Comparison of ENCODE assay signal across 7 mouse cellular contexts in the genomic region with DNA sequence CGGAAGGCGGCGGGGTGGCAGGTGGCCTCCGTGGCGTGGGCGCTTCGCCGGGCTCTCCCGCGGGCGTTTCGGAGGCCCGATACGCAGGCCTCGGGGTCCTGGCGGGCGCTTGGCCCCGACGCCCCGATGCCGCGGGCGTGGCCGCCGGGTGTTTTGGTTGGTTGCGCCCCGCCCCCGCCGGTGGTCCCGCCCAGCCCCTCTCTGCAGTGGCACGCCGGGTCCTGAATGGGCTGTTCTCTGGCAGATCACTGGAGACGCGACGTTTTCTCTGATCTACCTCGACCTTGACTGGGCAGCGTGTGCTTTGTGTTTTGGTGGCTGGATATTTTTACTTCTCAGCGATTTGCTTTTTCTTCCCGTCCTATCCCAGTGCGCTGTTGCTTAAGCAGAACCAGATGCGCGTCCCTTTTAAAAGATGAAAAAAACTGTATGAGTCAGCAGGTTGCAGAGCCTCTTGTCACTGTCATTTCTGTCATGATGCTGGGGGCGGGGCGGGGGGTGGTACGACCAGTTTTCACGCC. TPM values are rescaled to one million over a fixed set of nuclear protein-coding genes. Genes with fewer than 3 reads are reported as not detected.
A peak's percentile ranks its signal among the peaks of the same experiment; 100 is the strongest.
DNase-seq lines count a peak whose midpoint lies in the region; ATAC-seq and TF ChIP-seq lines count a peak whose summit lies in the region.

No protein-coding gene starts in this region.

- peaks cover 17% of the 10 kb centered on the region for H3K4me1 ChIP-seq in G1E (ENCODE audit: insufficient read depth, low read depth, low read length)
- peaks cover 11% of the 10 kb centered on the region; the same call in 1 of the 2 replicates for H3K4me1 ChIP-seq in heart, postnatal 0 days (ENCODE audit: control insufficient read depth, insufficient read depth)

- DNase-seq in G1E (ENCODE audit: low spot score) = peak; percentile 80
- DNase-seq in adrenal gland, postnatal 10 days = peak; percentile 89
- peak; percentile 27 for DNase-seq in fibroblast of lung, adult 2 months (ENCODE audit: low read depth)
- DNase-seq in heart, postnatal 0 days (ENCODE audit: low spot score) = peak; percentile 79
- DNase-seq in layer of hippocampus, adult 2 months (ENCODE audit: low spot score in 2 of 2) = peak; percentile 62 to 74
- peak; percentile 82 for DNase-seq in lung, postnatal 14 days
- DNase-seq in ovary, postnatal 36 days (ENCODE audit: low spot score) = peak; percentile 85

- peak; percentile 63 for ATAC-seq in G1E (ENCODE audit: extremely low read depth, insufficient number of reproducible peaks, low FRiP score, poor library complexity, severe bottlenecking)
- peak; percentile 90 for ATAC-seq in heart, postnatal 0 days (ENCODE audit: insufficient read depth, low read depth)

- peak overlapping the region; percentile 92 for H3K4me3 ChIP-seq in G1E (ENCODE audit: low read depth, low read length)
- H3K4me3 ChIP-seq in heart, postnatal 0 days (ENCODE audit: low read depth, low read length) = peak overlapping the region; percentile 88
- H3K4me3 ChIP-seq in layer of hippocampus, adult 2 months = peak overlapping the region; percentile 76

- under 1% methylated on average over 41 of the region's 46 CpGs for WGBS in heart, postnatal 0 days

- peak overlapping the region; percentile 67 for H3K4me2 ChIP-seq in heart, postnatal 0 days (ENCODE audit: low read depth, low read length)

- peak overlapping the region; percentile 88 for H3K9ac ChIP-seq in heart, postnatal 0 days (replicated peaks; ENCODE audit: low read depth, low read length)

- no peak for TF ChIP-seq EP300 in heart, postnatal 0 days (IDR thresholded peaks at IDR 0.05; ENCODE audit: low read depth)

- peak overlapping the region; percentile 100 for H3K27ac ChIP-seq in heart, postnatal 0 days (ENCODE audit: low read depth)
- peak overlapping the region; percentile 99 for H3K27ac ChIP-seq in layer of hippocampus, adult 2 months

- no peak for TF ChIP-seq CTCF in G1E (IDR thresholded peaks at IDR 0.05; ENCODE audit: low read depth, low read length)
- no peak for TF ChIP-seq CTCF in heart, postnatal 0 days (IDR thresholded peaks at IDR 0.05; ENCODE audit: low read depth)
- TF ChIP-seq CTCF in layer of hippocampus, adult 2 months (conservative IDR thresholded peaks at IDR 0.05) = no peak

- H3K27me3 ChIP-seq in G1E (ENCODE audit: insufficient read depth, low read length) = no peaks in the 10 kb centered on the region
- no peaks in the 10 kb centered on the region for H3K27me3 ChIP-seq in heart, postnatal 0 days (ENCODE audit: control insufficient read depth, insufficient read depth, low read length)

- peaks cover 8% of the 10 kb centered on the region for H3K36me3 ChIP-seq in G1E (replicated peaks)
- no peaks in the 10 kb centered on the region; the same call in 1 of the 2 replicates for H3K36me3 ChIP-seq in heart, postnatal 0 days (replicated peaks; ENCODE audit: control insufficient read depth, insufficient read depth, low read length)

- no peaks in the 10 kb centered on the region for H3K9me3 ChIP-seq in G1E (replicated peaks)
- H3K9me3 ChIP-seq in heart, postnatal 0 days (replicated peaks; ENCODE audit: control insufficient read depth, low read length) = no peaks in the 10 kb centered on the region

RNA-seq across cellular contexts. Expression of gene Pnpla8, which starts 48.2 kb away (rescaled TPM):
- total RNA-seq in G1E (2014; fragmentation: Nextera tagmentation) = 73.7 and 89.0 TPM in 2 replicates
- total RNA-seq in G1E (2017) = 55.0 and 61.8 TPM in 2 replicates
- polyA plus RNA-seq in G1E (2012) = 4.0 and 8.6 TPM in 2 replicates
- total RNA-seq in adrenal gland, postnatal 10 days (2021) = 100 to 1,000 TPM; 131 to 144 TPM
- total RNA-seq in heart, postnatal 0 days (2014; rRNA removed; ENCODE audit: low replicate concordance) = 50.2 and 55.4 TPM in 2 replicates
- polyA plus RNA-seq in heart, postnatal 0 days (2015; fragmentation: Nextera tagmentation; extraction: Ambion mirVana) = 82.9 and 92.3 TPM in 2 replicates
- 100 to 1,000 TPM; 110 to 116 TPM for total RNA-seq in layer of hippocampus, adult 2 months (2021)

RNA-seq across cellular contexts. Expression of gene Dnajb9, which starts 59.2 kb away (rescaled TPM):
- total RNA-seq in G1E (2014; fragmentation: Nextera tagmentation) (72.0 and 95.8 TPM in 2 replicates), G1E (2017) (27.5 and 30.5 TPM in 2 replicates)
- polyA plus RNA-seq in G1E (2012) = 4.9 and 6.2 TPM in 2 replicates
- total RNA-seq in adrenal gland, postnatal 10 days (2021) = 10 to 100 TPM; 27.0 to 41.1 TPM
- 12.4 and 23.3 TPM in 2 replicates for total RNA-seq in heart, postnatal 0 days (2014; rRNA removed; ENCODE audit: low replicate concordance)
- polyA plus RNA-seq in heart, postnatal 0 days (2015; fragmentation: Nextera tagmentation; extraction: Ambion mirVana) = 18.8 and 29.1 TPM in 2 replicates
- total RNA-seq in layer of hippocampus, adult 2 months (2021) = 10 to 100 TPM; 38.2 to 40.3 TPM

RNA-seq across cellular contexts. Expression of gene Nrcam, which starts 59.3 kb away (rescaled TPM):
- total RNA-seq in G1E (2014; fragmentation: Nextera tagmentation) (not detected in 2 replicates), G1E (2017) (0.41 and 0.66 TPM in 2 replicates)
- 0.01 TPM in 1 of 2 replicates, not detected in the other for polyA plus RNA-seq in G1E (2012)
- 10 to 100 TPM in 1 of 2 experiments, 1 to 10 TPM in 1; 5.8 to 12.0 TPM for total RNA-seq in adrenal gland, postnatal 10 days (2021)
- 5.0 TPM in 1 of 2 replicates, not detected in the other for total RNA-seq in heart, postnatal 0 days (2014; rRNA removed; ENCODE audit: low replicate concordance)
- 0.14 and 0.20 TPM in 2 replicates for polyA plus RNA-seq in heart, postnatal 0 days (2015; fragmentation: Nextera tagmentation; extraction: Ambion mirVana)
- total RNA-seq in layer of hippocampus, adult 2 months (2021) = 100 to 1,000 TPM; 510 to 546 TPM

Comparison
In these comparisons a context has a peak if more than half of its experiments do, and no peak if none do; other contexts are left out.
1. Peak in every context shown above with its lines: DNase-seq, ATAC-seq, H3K4me3 ChIP-seq and H3K27ac ChIP-seq.
2. DNase-seq: peak in every context shown above with its lines; median percentile 89 in adrenal gland, postnatal 10 days; 85 in ovary, postnatal 36 days; 82 in lung, postnatal 14 days; 80 in G1E; 79 in heart, postnatal 0 days; 68 in layer of hippocampus, adult 2 months; 27 in fibroblast of lung, adult 2 months.
3. RNA of gene Nrcam, which starts 59.3 kb away (total RNA-seq): 510 to 546 TPM in layer of hippocampus, adult 2 months; 5.8 to 12.0 TPM in adrenal gland, postnatal 10 days, 5.0 TPM in heart, postnatal 0 days and 0.41 to 0.66 TPM in G1E; every median in the first group is over 10 times any median in the second.